Mouse (Mus musculus): ENCODE results near the gene Grin2c. TPM values are rescaled to one million over a fixed set of nuclear protein-coding genes. Genes with fewer than 3 reads are reported as not detected.

Gene Grin2c
- polyA plus RNA-seq, 1 experiment from 2014 or later = 0.33 TPM

- DNase-seq (ENCODE audit: low spot score) (no peak), ATAC-seq (ENCODE audit: low FRiP score) (no peak)
- no peaks in the 10 kb centered on the region for H3K9me3 ChIP-seq (ENCODE audit: control insufficient read depth, low read length)
- H3K27me3 ChIP-seq (ENCODE audit: control insufficient read depth, insufficient read depth, low read length) = peaks cover 19% of the 10 kb centered on the region
- no peak overlapping the region for H3K4me2 ChIP-seq (replicated peaks)
- peaks cover 17% of the 10 kb centered on the region; the same call in 1 of the 2 replicates for H3K36me3 ChIP-seq (replicated peaks; ENCODE audit: control insufficient read depth, insufficient read depth)
- 93% methylated on average over 12 of the region's 12 CpGs for WGBS
- peaks cover 16% of the 10 kb centered on the region for H3K4me1 ChIP-seq (replicated peaks; ENCODE audit: control insufficient read depth, insufficient read depth, low read length)
- no peak overlapping the region for H3K4me3 ChIP-seq (replicated peaks; ENCODE audit: low read length)
- H3K9ac ChIP-seq = no peak overlapping the region
- H3K27ac ChIP-seq = no peak overlapping the region
Measured at GRCm38 (mm10) chr11:115243783-115244182, 23.3 kb downstream of the Grin2c start.

GRCm38 (mm10) chr11:115242746-115243145 lies 24.3 kb downstream of the Grin2c start:
- peaks cover 16% of the 10 kb centered on the region for H3K4me1 ChIP-seq (replicated peaks; ENCODE audit: control insufficient read depth, insufficient read depth, low read length)
- H3K27me3 ChIP-seq (ENCODE audit: control insufficient read depth, insufficient read depth, low read length) = peaks cover 9% of the 10 kb centered on the region; the same call in 1 of the 2 replicates
- H3K4me2 ChIP-seq (replicated peaks) = no peak overlapping the region
- no peak overlapping the region for H3K27ac ChIP-seq
- H3K9ac ChIP-seq = no peak overlapping the region
- DNase-seq (ENCODE audit: low spot score) (no peak), ATAC-seq (ENCODE audit: low FRiP score) (no peak)
- 81% methylated on average over 3 of the region's 3 CpGs for WGBS
- H3K36me3 ChIP-seq (replicated peaks; ENCODE audit: control insufficient read depth, insufficient read depth) = peaks cover 17% of the 10 kb centered on the region; the same call in 1 of the 2 replicates
- no peaks in the 10 kb centered on the region for H3K9me3 ChIP-seq (ENCODE audit: control insufficient read depth, low read length)
- H3K4me3 ChIP-seq (replicated peaks; ENCODE audit: low read length) = no peak overlapping the region

- Histone ChIP-seq H3K4me1 (replicated peaks; ENCODE audit: control insufficient read depth, insufficient read depth, low read length) (peaks cover 8% of the 10 kb centered on the region), H3K9ac (no peak overlapping the region), H3K4me3 (replicated peaks; ENCODE audit: low read length) (no peak overlapping the region), H3K27me3 (ENCODE audit: control insufficient read depth, insufficient read depth, low read length) (peaks cover 2% of the 10 kb centered on the region; the same call in 1 of the 2 replicates), H3K27ac (no peak overlapping the region), H3K4me2 (replicated peaks) (no peak overlapping the region), H3K36me3 (replicated peaks; ENCODE audit: control insufficient read depth, insufficient read depth) (peaks cover 17% of the 10 kb centered on the region; the same call in 1 of the 2 replicates), H3K9me3 (ENCODE audit: control insufficient read depth, low read length) (no peaks in the 10 kb centered on the region)
- ATAC-seq (ENCODE audit: low FRiP score) = no peak
- WGBS = 69% methylated on average over 11 of the region's 11 CpGs
- DNase-seq (ENCODE audit: low spot score) = no peak
Measured at GRCm38 (mm10) chr11:115241402-115241801, 25.6 kb downstream of the Grin2c start.

GRCm38 (mm10) chr11:115236570-115236969 lies 30.5 kb downstream of the Grin2c start:
- Histone ChIP-seq H3K27ac (no peak overlapping the region; the same call in 1 of the 2 replicates), H3K27me3 (ENCODE audit: control insufficient read depth, insufficient read depth, low read length) (no peaks in the 10 kb centered on the region), H3K4me2 (replicated peaks) (no peak overlapping the region), H3K36me3 (replicated peaks; ENCODE audit: control insufficient read depth, insufficient read depth) (no peaks in the 10 kb centered on the region), H3K9ac (no peak overlapping the region), H3K4me1 (replicated peaks; ENCODE audit: control insufficient read depth, insufficient read depth, low read length) (peaks cover 45% of the 10 kb centered on the region), H3K9me3 (ENCODE audit: control insufficient read depth, low read length) (no peaks in the 10 kb centered on the region), H3K4me3 (replicated peaks; ENCODE audit: low read length) (no peak overlapping the region)
- 10% methylated on average over 5 of the region's 5 CpGs for WGBS
- DNase-seq (ENCODE audit: low spot score) (no peak), ATAC-seq (ENCODE audit: low FRiP score) (no peak)

GRCm38 (mm10) chr11:115234320-115235044 lies 32.6 kb downstream of the Grin2c start:
- H3K4me3 ChIP-seq (replicated peaks; ENCODE audit: low read length) = no peak overlapping the region
- no peak overlapping the region for H3K9ac ChIP-seq
- peaks cover 50% of the 10 kb centered on the region for H3K4me1 ChIP-seq (replicated peaks; ENCODE audit: control insufficient read depth, insufficient read depth, low read length)
- no peak overlapping the region for H3K27ac ChIP-seq
- ATAC-seq (ENCODE audit: low FRiP score) (peak; percentile 7; the same call in 1 of the 2 replicates), DNase-seq (ENCODE audit: low spot score) (no peak)
- H3K27me3 ChIP-seq (ENCODE audit: control insufficient read depth, insufficient read depth, low read length) = no peaks in the 10 kb centered on the region
- 65% methylated on average over 15 of the region's 15 CpGs for WGBS
- no peaks in the 10 kb centered on the region for H3K36me3 ChIP-seq (replicated peaks; ENCODE audit: control insufficient read depth, insufficient read depth)
- no peak overlapping the region for H3K4me2 ChIP-seq (replicated peaks)
- no peaks in the 10 kb centered on the region for H3K9me3 ChIP-seq (ENCODE audit: control insufficient read depth, low read length)

DNA sequence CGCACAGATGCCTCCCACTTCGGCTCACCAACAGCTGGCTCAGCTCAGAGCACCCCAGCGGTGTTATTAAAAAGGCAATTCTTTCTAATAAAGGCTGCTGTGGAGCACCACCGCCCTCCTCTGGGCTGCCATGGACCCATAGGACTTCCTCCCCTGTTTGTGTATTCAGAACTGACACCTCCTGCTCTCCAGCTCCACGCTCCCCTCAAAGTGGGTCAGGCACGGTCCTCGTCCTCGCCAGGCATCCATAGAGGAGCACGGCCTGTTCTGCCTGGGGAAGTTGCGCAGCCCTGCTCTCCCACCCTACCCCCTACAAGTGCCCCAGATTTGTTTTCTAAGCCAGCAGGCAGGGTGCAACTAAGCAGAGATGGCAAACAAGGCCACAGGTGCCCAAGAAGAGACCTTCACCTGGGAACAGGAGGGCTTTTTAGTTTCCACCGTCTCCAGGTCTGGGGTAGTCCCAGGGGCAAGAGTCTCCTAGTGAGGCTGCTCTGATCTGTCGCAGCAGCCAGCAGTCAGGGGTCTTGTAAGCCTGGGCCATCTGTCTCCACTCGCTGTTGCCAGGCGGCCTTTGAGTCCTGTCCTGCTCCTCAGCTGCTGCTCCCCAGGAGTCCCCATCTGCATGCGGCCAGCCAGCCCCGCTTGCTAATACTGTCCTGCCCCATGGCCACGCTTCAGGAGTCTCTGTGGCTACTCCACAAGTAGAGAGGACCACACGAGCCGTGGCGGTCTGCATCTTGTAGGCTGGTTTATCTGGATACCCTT lies 33.3 kb downstream of the Grin2c start:
- Histone ChIP-seq H3K27me3 (ENCODE audit: control insufficient read depth, insufficient read depth, low read length) (no peaks in the 10 kb centered on the region), H3K9ac (no peak overlapping the region), H3K4me3 (replicated peaks; ENCODE audit: low read length) (no peak overlapping the region), H3K36me3 (replicated peaks; ENCODE audit: control insufficient read depth, insufficient read depth) (no peaks in the 10 kb centered on the region), H3K4me1 (replicated peaks; ENCODE audit: control insufficient read depth, insufficient read depth, low read length) (peaks cover 50% of the 10 kb centered on the region), H3K4me2 (replicated peaks) (no peak overlapping the region), H3K27ac (peak overlapping the region; percentile 16; the same call in 1 of the 2 replicates), H3K9me3 (ENCODE audit: control insufficient read depth, low read length) (no peaks in the 10 kb centered on the region)
- ATAC-seq (ENCODE audit: low FRiP score) = peak; percentile 37; the same call in 1 of the 2 replicates
- DNase-seq (ENCODE audit: low spot score) = no peak
- 28% methylated on average over 20 of the region's 20 CpGs for WGBS

GRCm38 (mm10) chr11:115232889-115233288 lies 34.2 kb downstream of the Grin2c start:
- no peak overlapping the region for H3K4me3 ChIP-seq (replicated peaks; ENCODE audit: low read length)
- H3K27ac ChIP-seq = no peak overlapping the region
- H3K4me2 ChIP-seq (replicated peaks) = no peak overlapping the region
- no peaks in the 10 kb centered on the region for H3K27me3 ChIP-seq (ENCODE audit: control insufficient read depth, insufficient read depth, low read length)
- H3K36me3 ChIP-seq (replicated peaks; ENCODE audit: control insufficient read depth, insufficient read depth) = no peaks in the 10 kb centered on the region
- no peaks in the 10 kb centered on the region for H3K9me3 ChIP-seq (ENCODE audit: control insufficient read depth, low read length)
- H3K9ac ChIP-seq = no peak overlapping the region
- ATAC-seq (ENCODE audit: low FRiP score) = no peak
- 65% methylated on average over 5 of the region's 5 CpGs for WGBS
- H3K4me1 ChIP-seq (replicated peaks; ENCODE audit: control insufficient read depth, insufficient read depth, low read length) = peaks cover 54% of the 10 kb centered on the region
- no peak for DNase-seq (ENCODE audit: low spot score)

GRCm38 (mm10) chr11:115231924-115232323 lies 35.1 kb downstream of the Grin2c start:
- H3K27ac ChIP-seq = no peak overlapping the region
- no peaks in the 10 kb centered on the region for H3K36me3 ChIP-seq (replicated peaks; ENCODE audit: control insufficient read depth, insufficient read depth)
- WGBS = 30% methylated on average over 9 of the region's 9 CpGs
- no peak for ATAC-seq (ENCODE audit: low FRiP score)
- DNase-seq (ENCODE audit: low spot score) = no peak
- no peak overlapping the region for H3K4me2 ChIP-seq (replicated peaks)
- H3K9me3 ChIP-seq (ENCODE audit: control insufficient read depth, low read length) = no peaks in the 10 kb centered on the region
- no peaks in the 10 kb centered on the region for H3K27me3 ChIP-seq (ENCODE audit: control insufficient read depth, insufficient read depth, low read length)
- H3K4me3 ChIP-seq (replicated peaks; ENCODE audit: low read length) = no peak overlapping the region
- peaks cover 64% of the 10 kb centered on the region for H3K4me1 ChIP-seq (replicated peaks; ENCODE audit: control insufficient read depth, insufficient read depth, low read length)
- H3K9ac ChIP-seq = no peak overlapping the region

DNA sequence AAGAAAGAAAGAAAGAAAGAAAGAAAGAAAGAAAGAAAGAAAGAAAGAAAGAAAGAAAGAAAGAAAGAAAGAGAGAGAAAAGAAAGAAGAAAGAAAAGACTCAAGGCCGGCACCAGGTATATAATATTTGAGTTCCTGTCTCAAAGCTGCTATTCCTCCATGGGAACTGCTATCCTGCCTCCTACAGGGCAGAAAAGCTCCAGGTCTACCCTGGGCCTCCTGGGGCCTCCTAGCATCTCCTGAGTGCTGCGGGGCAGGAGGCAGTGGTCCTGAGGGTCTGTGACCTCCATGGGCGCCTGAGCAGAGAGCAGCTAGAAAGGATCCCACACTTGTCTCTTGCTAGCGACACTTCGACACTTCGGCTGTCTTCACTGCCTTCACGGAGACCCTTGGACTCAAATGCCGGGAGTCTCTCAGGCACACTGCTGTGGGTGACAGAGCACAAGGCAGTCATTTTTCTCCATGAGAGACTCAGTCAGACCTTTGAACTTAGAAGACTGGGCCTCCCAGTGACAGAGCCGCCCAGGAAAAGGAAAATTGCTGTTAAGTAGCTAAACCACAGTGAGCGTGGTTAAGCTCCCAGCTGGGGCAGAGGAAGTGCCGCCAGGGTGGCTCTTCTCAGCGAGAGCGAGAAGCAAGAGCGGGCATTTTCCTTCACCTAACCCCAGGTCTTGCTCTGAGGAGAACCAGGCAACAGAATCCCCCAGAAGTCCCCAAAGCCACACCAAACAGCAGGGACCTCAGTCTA lies 35.7 kb downstream of the Grin2c start:
- Histone ChIP-seq H3K27me3 (ENCODE audit: control insufficient read depth, insufficient read depth, low read length) (no peaks in the 10 kb centered on the region), H3K4me1 (replicated peaks; ENCODE audit: control insufficient read depth, insufficient read depth, low read length) (peaks cover 66% of the 10 kb centered on the region), H3K4me3 (replicated peaks; ENCODE audit: low read length) (no peak overlapping the region), H3K9ac (no peak overlapping the region), H3K27ac (no peak overlapping the region), H3K9me3 (ENCODE audit: control insufficient read depth, low read length) (no peaks in the 10 kb centered on the region), H3K36me3 (replicated peaks; ENCODE audit: control insufficient read depth, insufficient read depth) (no peaks in the 10 kb centered on the region), H3K4me2 (replicated peaks) (no peak overlapping the region)
- DNase-seq (ENCODE audit: low spot score) (no peak), ATAC-seq (ENCODE audit: low FRiP score) (no peak)
- 50% methylated on average over 14 of the region's 14 CpGs for WGBS
